Mouse (Mus musculus) midbrain, embryonic 15.5 days (tissue): ENCODE measurements at regions not wholly inside any gene's neighbourhood (a gene's known extent, or its start where the extent isn't known, plus 50 kb on each side); places are given as distances from the start of the nearest gene placed in this dataset.

Source experiments
- ATAC-seq: fragments of 200-750 bp; cut with Nextera tagmentation; replicated peaks from 2 replicates; pipeline ENCODE4 v1.8.0; 2017; ENCODE audit warnings: moderate TSS enrichment
- H3K27ac ChIP-seq: fragments of 300-500 bp; sonication (generic); 2 replicates; pipeline ENCODE4 v1.5.1; 2015; ENCODE audit warnings: mild to moderate bottlenecking, inconsistent platforms
- H3K27me3 ChIP-seq: fragments of 300-500 bp; sonication (generic); replicated peaks from 2 replicates; pipeline ENCODE4 v1.6.1; 2015; ENCODE audit warnings: inconsistent platforms
- H3K36me3 ChIP-seq: fragments of 300-500 bp; sonication (generic); replicated peaks from 2 replicates; pipeline ENCODE4 v1.6.1; 2015; ENCODE audit warnings: inconsistent platforms
- H3K4me1 ChIP-seq: fragments of 300-500 bp; sonication (generic); 2 replicates; pipeline ENCODE4 v1.6.1; 2015; ENCODE audit warnings: inconsistent platforms
- H3K4me2 ChIP-seq: fragments of 300-500 bp; sonication (generic); 2 replicates; pipeline ENCODE4 v1.6.1; 2015; ENCODE audit warnings: inconsistent platforms, mild to moderate bottlenecking, moderate library complexity
- H3K4me3 ChIP-seq: fragments of 300-500 bp; sonication (generic); 2 replicates; pipeline ENCODE4 v1.5.1; 2015; ENCODE audit warnings: mild to moderate bottlenecking, inconsistent platforms
- H3K9ac ChIP-seq: fragments of 300-500 bp; sonication (generic); 2 replicates; pipeline ENCODE4 v1.6.1; 2015; ENCODE audit warnings: mild to moderate bottlenecking, inconsistent platforms
- H3K9me3 ChIP-seq: fragments of 300-500 bp; sonication (generic); 2 replicates; pipeline ENCODE4 v1.6.1; 2016; ENCODE audit warnings: inconsistent platforms
- WGBS: fragments of 180-500 bp; shearing (Covaris S2); methylation state at CpG from one replicate; pipeline ENCODE4 v1.1.7; 2015; ENCODE audit warnings: mixed read lengths; 5-methylcytosine and 5-hydroxymethylcytosine counted together

DNA sequence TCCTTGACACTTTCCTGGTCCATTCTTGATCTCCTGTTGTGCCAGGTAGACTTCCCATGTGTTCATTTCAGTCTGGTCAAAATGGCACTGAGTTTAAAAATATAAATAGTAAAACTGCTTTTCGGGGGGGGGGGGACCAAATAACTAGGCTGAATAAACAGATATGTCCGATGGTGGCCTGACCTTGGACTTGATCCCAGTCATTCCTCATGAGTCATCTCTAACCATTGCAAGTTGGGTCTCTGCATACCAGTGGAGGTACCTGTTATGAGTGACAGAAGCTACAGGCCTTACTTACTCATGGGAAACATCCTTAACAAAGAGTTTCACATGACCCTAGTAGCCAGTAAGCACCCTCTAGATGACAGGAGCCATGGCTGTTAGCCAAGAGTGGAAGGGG lies 76.2 kb upstream of the Ncam1 start:
- Histone ChIP-seq H3K27me3 (no peaks in the 10 kb centered on the region), H3K27ac (no peak overlapping the region), H3K4me1 (peaks cover 13% of the 10 kb centered on the region), H3K4me2 (no peak overlapping the region), H3K9me3 (no peaks in the 10 kb centered on the region), H3K36me3 (no peaks in the 10 kb centered on the region), H3K9ac (no peak overlapping the region), H3K4me3 (no peak overlapping the region)
- no peak for ATAC-seq
- 87% methylated on average over 2 of the region's 2 CpGs for WGBS

DNA sequence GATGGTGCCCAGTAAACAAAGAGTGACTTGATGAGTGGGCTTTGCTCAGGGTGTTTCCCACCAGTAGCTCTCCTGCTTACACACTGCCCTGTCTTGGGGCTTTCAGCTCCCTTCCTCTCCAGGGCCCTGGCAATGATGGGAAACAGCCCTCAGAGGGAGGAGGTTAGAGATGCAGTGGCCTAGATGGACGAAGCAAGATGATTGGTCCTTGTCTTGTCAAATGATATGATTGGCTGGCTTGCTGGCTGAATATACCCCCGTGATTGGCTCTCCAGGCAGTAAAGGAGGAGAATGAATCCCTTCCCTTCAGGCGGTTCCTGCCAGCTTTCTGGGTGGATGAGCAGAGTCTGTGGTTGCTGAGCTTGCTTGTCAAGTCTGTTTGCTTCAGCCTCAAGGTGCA lies 74.8 kb upstream of the Ncam1 start:
- Histone ChIP-seq H3K9me3 (no peaks in the 10 kb centered on the region), H3K4me3 (peak overlapping the region; percentile 31), H3K36me3 (no peaks in the 10 kb centered on the region), H3K27me3 (no peaks in the 10 kb centered on the region), H3K27ac (peak overlapping the region; percentile 82), H3K9ac (peak overlapping the region; percentile 40), H3K4me2 (peak overlapping the region; percentile 54), H3K4me1 (peaks cover 13% of the 10 kb centered on the region)
- ATAC-seq, result peak; percentile 98
- 2% methylated on average over 3 of the region's 3 CpGs for WGBS

DNA sequence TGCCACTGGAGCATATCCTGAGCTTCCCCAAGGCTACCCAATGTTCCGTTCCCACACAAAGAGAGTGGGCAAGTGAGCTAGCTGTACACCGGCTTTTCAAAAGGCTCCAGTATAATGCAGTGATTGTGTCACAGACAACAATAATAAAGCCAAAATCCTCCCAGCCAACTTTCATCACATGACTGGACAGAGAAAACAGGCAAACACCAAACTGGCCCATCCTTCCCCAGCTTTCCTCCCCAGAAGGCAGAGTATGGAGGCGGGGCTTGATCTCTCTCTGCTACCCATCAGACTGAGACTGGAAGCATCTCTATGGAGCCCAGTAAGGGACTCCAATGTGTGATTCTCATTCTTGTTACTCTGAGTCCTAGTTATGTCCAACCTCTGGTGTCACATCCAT lies 52.8 kb upstream of the Ncam1 start:
- no peak overlapping the region for H3K4me2 ChIP-seq
- no peaks in the 10 kb centered on the region for H3K4me1 ChIP-seq
- no peak for ATAC-seq
- H3K27me3 ChIP-seq, result no peaks in the 10 kb centered on the region
- no peak overlapping the region for H3K27ac ChIP-seq
- 55% methylated on average over 3 of the region's 3 CpGs for WGBS
- no peaks in the 10 kb centered on the region for H3K36me3 ChIP-seq
- H3K4me3 ChIP-seq, result no peak overlapping the region
- H3K9me3 ChIP-seq, result no peaks in the 10 kb centered on the region
- H3K9ac ChIP-seq, result no peak overlapping the region

DNA sequence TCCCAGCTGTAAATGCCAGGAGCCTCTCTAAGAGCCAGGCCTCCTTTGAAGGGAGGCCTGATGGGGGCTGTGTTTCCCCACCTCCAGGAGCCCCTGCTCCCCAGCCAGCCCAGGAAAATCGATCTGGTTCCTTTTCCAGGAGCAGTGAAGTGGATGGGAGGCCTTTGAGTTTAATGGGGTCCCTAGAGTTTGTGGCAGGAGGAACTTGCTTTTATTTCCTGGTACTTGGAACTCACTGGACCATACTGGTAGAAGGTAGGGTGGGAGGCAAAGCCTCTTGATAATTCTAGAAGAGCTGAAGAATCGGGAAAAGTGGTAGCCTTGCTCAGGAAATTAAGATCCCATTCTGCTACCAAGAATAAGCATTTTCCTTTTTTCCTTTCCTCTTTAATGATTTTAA lies 50.7 kb upstream of the Ncam1 start:
- Histone ChIP-seq H3K4me3 (no peak overlapping the region), H3K9me3 (no peaks in the 10 kb centered on the region), H3K36me3 (no peaks in the 10 kb centered on the region), H3K27me3 (no peaks in the 10 kb centered on the region), H3K4me2 (no peak overlapping the region), H3K27ac (no peak overlapping the region), H3K4me1 (no peaks in the 10 kb centered on the region), H3K9ac (no peak overlapping the region)
- 45% methylated on average over 2 of the region's 2 CpGs for WGBS
- no peak for ATAC-seq

DNA sequence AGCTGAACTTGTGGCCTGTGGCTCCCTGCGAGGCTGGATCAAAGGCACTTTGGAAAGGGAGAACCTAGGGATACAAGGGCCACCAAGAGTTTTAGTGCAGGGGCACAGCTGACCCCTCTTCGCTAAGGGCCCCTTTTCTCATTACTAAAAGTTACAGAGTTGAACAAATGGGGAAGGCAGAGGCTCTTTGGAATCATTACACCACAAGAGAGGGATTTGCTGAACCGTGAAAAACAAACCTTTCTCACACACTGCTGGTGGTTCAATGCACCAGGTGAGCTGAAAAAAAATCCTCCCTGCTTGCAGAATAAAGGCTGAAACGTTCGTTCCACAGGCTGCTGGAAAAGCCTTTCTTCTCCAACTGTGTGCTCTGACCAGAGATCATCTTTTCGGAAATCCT lies 50.2 kb upstream of the Ncam1 start:
- H3K9me3 ChIP-seq, result no peaks in the 10 kb centered on the region
- no peaks in the 10 kb centered on the region for H3K4me1 ChIP-seq
- H3K4me3 ChIP-seq, result no peak overlapping the region
- no peak overlapping the region for H3K27ac ChIP-seq
- no peak for ATAC-seq
- H3K9ac ChIP-seq, result no peak overlapping the region
- no peaks in the 10 kb centered on the region for H3K27me3 ChIP-seq
- H3K4me2 ChIP-seq, result no peak overlapping the region
- H3K36me3 ChIP-seq, result no peaks in the 10 kb centered on the region
- 9% methylated on average over 6 of the region's 6 CpGs for WGBS
